Mouse (Mus musculus): ENCODE results near the gene Wt1. TPM values are rescaled to one million over a fixed set of nuclear protein-coding genes. Genes with fewer than 3 reads are reported as not detected.

The Wt1 gene
- polyA plus RNA-seq, 1 experiment from 2014 or later = 164 TPM

DNA sequence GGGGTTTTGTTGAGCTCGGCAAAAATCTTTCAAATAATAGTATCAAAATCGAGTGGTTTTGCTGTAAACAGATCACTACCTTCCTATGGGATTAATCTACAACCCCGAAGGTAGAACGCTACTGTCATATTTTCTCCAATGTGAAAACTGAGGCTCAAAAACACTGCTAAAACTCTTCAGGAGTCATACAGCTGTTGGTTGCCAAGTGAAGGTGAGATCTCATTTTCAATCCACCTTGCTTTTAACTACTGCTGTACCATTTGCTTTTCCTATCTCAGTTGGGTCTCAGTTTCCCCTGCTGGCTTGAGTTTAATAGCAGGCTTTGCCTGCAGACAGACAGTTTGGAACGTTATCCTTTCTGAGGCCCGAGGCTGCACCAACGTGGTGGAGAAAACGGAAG is 2.9 kb upstream of the Wt1 start:
- peak overlapping the region; percentile 57; the same call in 1 of the 2 replicates for H3K27ac ChIP-seq (ENCODE audit: low read depth, low read length)
- H3K4me1 ChIP-seq (ENCODE audit: control insufficient read depth, insufficient read depth, low read length) = peaks cover 13% of the 10 kb centered on the region
- H3K4me2 ChIP-seq (replicated peaks; ENCODE audit: low read depth, low read length) = peak overlapping the region; percentile 59
- WGBS = 9% methylated on average over 8 of the region's 8 CpGs
- peaks cover 17% of the 10 kb centered on the region; the same call in 1 of the 2 replicates for H3K27me3 ChIP-seq (ENCODE audit: control insufficient read depth, insufficient read depth, low read length)
- H3K36me3 ChIP-seq (ENCODE audit: control insufficient read depth, insufficient read depth, low read length) = no peaks in the 10 kb centered on the region
- peak overlapping the region; percentile 97; the same call in 1 of the 2 replicates for H3K9ac ChIP-seq (ENCODE audit: low read depth, low read length)
- no peak for ATAC-seq (ENCODE audit: low FRiP score, low TSS enrichment)
- H3K9me3 ChIP-seq (ENCODE audit: control insufficient read depth, low read length) = no peaks in the 10 kb centered on the region
- H3K4me3 ChIP-seq (ENCODE audit: low read length) = peak overlapping the region; percentile 80

DNA sequence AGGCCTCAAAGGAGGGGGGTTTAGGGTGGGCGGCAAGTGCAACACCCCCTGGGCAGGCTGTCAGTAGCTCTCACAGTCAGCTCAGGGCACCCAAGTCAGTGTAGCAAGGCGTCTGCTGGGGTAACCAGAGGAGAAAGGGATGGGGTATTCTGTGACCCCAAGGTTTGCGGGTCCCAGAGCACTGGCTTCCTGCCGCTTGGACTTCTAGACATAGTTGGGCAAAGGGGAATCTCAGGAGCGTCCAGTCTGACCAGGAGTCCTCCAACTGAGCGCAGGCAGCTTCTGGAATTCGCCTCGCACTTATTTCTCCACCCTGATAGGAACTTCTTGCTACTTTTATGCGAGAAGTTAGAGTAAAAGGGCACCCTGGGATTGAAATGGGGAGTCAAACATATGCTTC is 2.4 kb upstream of the Wt1 start:
- H3K9me3 ChIP-seq (ENCODE audit: control insufficient read depth, low read length) = no peaks in the 10 kb centered on the region
- peak overlapping the region; percentile 80 for H3K4me3 ChIP-seq (ENCODE audit: low read length)
- peak overlapping the region; percentile 97; the same call in 1 of the 2 replicates for H3K9ac ChIP-seq (ENCODE audit: low read depth, low read length)
- ATAC-seq (ENCODE audit: low FRiP score, low TSS enrichment) = no peak
- H3K27ac ChIP-seq (ENCODE audit: low read depth, low read length) = peak overlapping the region; percentile 57; the same call in 1 of the 2 replicates
- H3K4me1 ChIP-seq (ENCODE audit: control insufficient read depth, insufficient read depth, low read length) = peaks cover 11% of the 10 kb centered on the region
- no peaks in the 10 kb centered on the region for H3K36me3 ChIP-seq (ENCODE audit: control insufficient read depth, insufficient read depth, low read length)
- peak overlapping the region; percentile 59 for H3K4me2 ChIP-seq (replicated peaks; ENCODE audit: low read depth, low read length)
- WGBS = 5% methylated on average over 9 of the region's 9 CpGs
- H3K27me3 ChIP-seq (ENCODE audit: control insufficient read depth, insufficient read depth, low read length) = peaks cover 19% of the 10 kb centered on the region; the same call in 1 of the 2 replicates

DNA sequence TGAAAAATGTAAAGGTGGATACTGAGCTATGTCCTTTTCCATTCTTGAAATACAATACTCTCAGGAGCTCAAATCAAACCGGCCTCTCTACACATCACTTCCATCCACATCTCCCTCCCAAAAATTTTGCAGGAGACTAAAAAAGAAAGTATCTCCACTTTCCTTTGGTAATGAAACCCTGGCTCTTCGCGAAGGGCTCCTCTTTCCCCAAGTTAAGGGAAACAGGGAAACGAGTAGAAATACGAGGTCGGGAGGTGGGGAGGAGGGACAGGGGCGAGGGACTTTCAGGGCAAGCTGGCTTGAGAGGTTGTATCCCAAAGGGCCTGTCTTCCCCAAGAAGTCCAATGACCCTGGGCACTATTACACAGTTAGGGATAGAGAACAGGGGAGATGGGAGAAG is 1.9 kb upstream of the Wt1 start:
- WGBS = 2% methylated on average over 7 of the region's 7 CpGs
- H3K4me2 ChIP-seq (replicated peaks; ENCODE audit: low read depth, low read length) = peak overlapping the region; percentile 59
- no peaks in the 10 kb centered on the region for H3K9me3 ChIP-seq (ENCODE audit: control insufficient read depth, low read length)
- no peak for ATAC-seq (ENCODE audit: low FRiP score, low TSS enrichment)
- H3K27me3 ChIP-seq (ENCODE audit: control insufficient read depth, insufficient read depth, low read length) = peaks cover 21% of the 10 kb centered on the region; the same call in 1 of the 2 replicates
- peaks cover 8% of the 10 kb centered on the region for H3K4me1 ChIP-seq (ENCODE audit: control insufficient read depth, insufficient read depth, low read length)
- H3K4me3 ChIP-seq (ENCODE audit: low read length) = peak overlapping the region; percentile 80
- H3K9ac ChIP-seq (ENCODE audit: low read depth, low read length) = peak overlapping the region; percentile 97
- H3K27ac ChIP-seq (ENCODE audit: low read depth, low read length) = peak overlapping the region; percentile 57; the same call in 1 of the 2 replicates
- H3K36me3 ChIP-seq (ENCODE audit: control insufficient read depth, insufficient read depth, low read length) = no peaks in the 10 kb centered on the region

DNA sequence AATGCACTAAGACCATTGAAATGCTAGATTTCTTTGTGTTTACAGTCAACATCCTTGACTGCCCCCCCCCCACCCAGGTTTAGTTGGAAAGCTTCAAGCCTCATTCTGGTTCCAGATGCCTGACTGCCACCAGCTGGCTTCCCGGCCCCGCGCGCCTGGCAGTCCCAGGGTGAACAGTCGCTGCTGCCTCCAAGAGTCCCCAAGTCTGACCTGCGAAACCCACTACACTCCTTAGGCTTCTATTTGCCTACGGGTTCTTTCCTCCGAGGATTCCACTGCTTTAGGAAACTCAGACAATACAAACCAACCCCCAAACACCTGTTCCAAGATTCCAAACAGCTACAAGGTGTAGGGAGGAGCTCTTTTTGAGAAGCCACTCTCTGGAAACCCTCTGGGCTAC is 1.1 kb upstream of the Wt1 start:
- H3K27ac ChIP-seq (ENCODE audit: low read depth, low read length) = peak overlapping the region; percentile 95

DNA sequence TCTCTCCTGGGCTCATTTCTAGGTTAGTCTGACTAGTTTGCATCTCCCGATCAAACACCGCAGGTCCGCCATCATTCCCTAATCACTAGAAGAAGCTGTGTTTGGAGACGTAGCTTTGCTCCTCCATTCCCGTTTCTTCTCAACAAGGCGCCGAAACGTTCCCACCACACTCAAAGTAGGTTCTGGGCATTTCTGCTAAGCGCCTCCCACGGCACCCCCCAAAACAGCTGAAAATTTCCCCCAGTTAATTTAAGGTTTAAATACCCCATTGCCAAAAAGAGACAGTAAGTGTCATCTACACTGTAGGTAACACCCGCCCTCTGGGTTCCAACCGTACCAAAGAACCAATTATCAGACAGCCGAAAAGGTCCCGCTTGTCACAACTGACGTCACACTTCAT is 688 bp upstream of the Wt1 start:
- Histone ChIP-seq H3K9ac (ENCODE audit: low read depth, low read length) (peak overlapping the region; percentile 97), H3K27me3 (ENCODE audit: control insufficient read depth, insufficient read depth, low read length) (peaks cover 21% of the 10 kb centered on the region; the same call in 1 of the 2 replicates), H3K36me3 (ENCODE audit: control insufficient read depth, insufficient read depth, low read length) (no peaks in the 10 kb centered on the region), H3K9me3 (ENCODE audit: control insufficient read depth, low read length) (no peaks in the 10 kb centered on the region), H3K4me3 (ENCODE audit: low read length) (peak overlapping the region; percentile 80), H3K4me1 (ENCODE audit: control insufficient read depth, insufficient read depth, low read length) (peaks cover 11% of the 10 kb centered on the region; the same call in 1 of the 2 replicates), H3K27ac (ENCODE audit: low read depth, low read length) (peak overlapping the region; percentile 95), H3K4me2 (replicated peaks; ENCODE audit: low read depth, low read length) (peak overlapping the region; percentile 59)
- 2% methylated on average over 15 of the region's 15 CpGs for WGBS
- ATAC-seq (ENCODE audit: low FRiP score, low TSS enrichment) = no peak

More for the DNA sequence above, 1.1 kb upstream of the Wt1 start:
- peaks cover 21% of the 10 kb centered on the region; the same call in 1 of the 2 replicates for H3K27me3 ChIP-seq (ENCODE audit: control insufficient read depth, insufficient read depth, low read length)
- H3K9me3 ChIP-seq (ENCODE audit: control insufficient read depth, low read length) = no peaks in the 10 kb centered on the region
- 1% methylated on average over 8 of the region's 8 CpGs for WGBS
- no peak for ATAC-seq (ENCODE audit: low FRiP score, low TSS enrichment)
- peak overlapping the region; percentile 97 for H3K9ac ChIP-seq (ENCODE audit: low read depth, low read length)
- peak overlapping the region; percentile 80 for H3K4me3 ChIP-seq (ENCODE audit: low read length)
- H3K4me2 ChIP-seq (replicated peaks; ENCODE audit: low read depth, low read length) = peak overlapping the region; percentile 59
- H3K36me3 ChIP-seq (ENCODE audit: control insufficient read depth, insufficient read depth, low read length) = no peaks in the 10 kb centered on the region
- peaks cover 8% of the 10 kb centered on the region for H3K4me1 ChIP-seq (ENCODE audit: control insufficient read depth, insufficient read depth, low read length)

DNA sequence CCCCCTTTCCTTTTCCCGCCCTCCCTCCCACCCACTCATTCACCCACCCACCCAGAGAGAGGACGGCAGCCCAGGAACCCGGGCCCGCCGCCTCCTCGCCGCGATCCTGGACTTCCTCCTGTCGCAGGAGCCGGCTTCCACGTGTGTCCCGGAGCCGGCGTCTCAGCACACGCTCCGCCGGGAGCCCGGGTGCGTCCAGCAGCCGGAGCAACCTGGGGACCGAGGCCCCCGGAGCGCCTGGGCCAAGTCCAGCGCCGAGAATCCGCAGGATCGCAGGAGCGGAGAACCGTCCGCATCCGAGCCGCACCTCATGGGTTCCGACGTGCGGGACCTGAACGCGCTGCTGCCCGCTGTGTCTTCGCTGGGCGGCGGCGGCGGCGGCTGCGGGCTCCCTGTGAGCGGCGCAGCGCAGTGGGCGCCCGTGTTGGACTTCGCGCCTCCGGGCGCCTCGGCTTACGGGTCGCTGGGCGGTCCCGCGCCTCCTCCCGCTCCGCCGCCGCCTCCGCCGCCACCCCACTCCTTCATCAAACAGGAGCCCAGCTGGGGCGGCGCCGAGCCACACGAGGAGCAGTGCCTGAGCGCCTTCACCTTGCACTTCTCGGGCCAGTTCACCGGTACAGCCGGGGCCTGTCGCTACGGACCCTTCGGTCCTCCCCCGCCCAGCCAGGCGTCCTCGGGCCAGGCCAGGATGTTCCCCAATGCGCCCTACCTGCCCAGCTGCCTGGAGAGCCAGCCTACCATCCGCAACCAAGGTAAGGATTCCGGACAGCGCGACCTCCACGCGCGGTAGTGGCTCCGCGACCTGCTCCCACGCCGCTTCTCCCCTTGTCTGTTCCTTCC is 582 bp downstream of the Wt1 start:
- WGBS = 0% methylated on average over 73 of the region's 92 CpGs
- Histone ChIP-seq H3K9me3 (ENCODE audit: control insufficient read depth, low read length) (no peaks in the 10 kb centered on the region), H3K36me3 (ENCODE audit: control insufficient read depth, insufficient read depth, low read length) (no peaks in the 10 kb centered on the region), H3K9ac (ENCODE audit: low read depth, low read length) (peak overlapping the region; percentile 97), H3K27me3 (ENCODE audit: control insufficient read depth, insufficient read depth, low read length) (peaks cover 21% of the 10 kb centered on the region; the same call in 1 of the 2 replicates), H3K4me3 (ENCODE audit: low read length) (peak overlapping the region; percentile 80), H3K4me2 (replicated peaks; ENCODE audit: low read depth, low read length) (peak overlapping the region; percentile 59), H3K4me1 (ENCODE audit: control insufficient read depth, insufficient read depth, low read length) (peaks cover 19% of the 10 kb centered on the region; the same call in 1 of the 2 replicates), H3K27ac (ENCODE audit: low read depth, low read length) (peak overlapping the region; percentile 95)
- ATAC-seq (ENCODE audit: low FRiP score, low TSS enrichment) = no peak

DNA sequence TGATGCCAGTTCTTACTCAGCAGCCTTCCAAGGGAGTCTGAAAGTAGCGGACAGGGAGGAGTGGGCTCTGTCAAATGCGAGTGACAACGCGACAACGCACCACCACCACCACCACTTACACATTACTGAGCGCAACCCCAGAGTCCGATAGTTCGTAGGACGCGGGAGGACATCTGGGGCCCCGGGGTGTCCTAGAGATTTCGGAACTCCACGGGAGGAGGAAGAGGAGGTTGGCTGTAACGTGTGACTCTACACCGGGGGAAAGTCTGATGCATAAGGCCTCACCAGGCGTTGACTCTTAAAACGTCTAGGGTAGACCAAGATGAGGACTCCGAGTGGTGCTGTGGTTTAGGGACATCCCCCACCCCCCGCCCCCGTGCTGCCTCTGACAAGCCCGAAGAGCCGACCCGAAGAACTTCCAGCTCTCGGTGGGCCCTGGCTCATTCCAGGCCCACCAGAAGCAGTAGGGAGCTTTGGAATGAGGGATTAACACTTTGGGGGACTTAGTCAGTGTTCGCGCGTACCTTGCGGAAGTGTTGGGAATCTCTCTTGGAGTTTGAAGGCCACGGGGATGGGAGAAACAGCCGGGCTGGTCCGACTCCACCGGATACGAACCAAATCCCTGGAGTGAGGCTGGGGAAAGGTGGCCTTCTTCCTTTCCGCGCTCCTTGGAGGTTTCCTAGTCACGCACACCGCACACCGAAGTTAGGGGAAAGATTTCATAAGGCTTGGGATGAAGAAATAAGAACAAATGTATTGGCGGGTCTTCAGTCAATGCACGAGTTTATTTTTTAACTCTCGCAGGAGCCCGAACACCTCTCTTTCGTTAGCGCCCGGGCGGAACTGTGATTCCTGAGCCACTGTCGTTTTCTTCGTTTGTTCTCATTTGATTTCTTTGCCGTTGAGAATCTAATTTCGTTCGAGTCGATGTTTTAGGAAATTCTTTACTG is 1.5 kb downstream of the Wt1 start:
- 1% methylated on average over 52 of the region's 52 CpGs for WGBS
- peaks cover 22% of the 10 kb centered on the region; the same call in 1 of the 2 replicates for H3K4me1 ChIP-seq (ENCODE audit: control insufficient read depth, insufficient read depth, low read length)
- no peaks in the 10 kb centered on the region for H3K36me3 ChIP-seq (ENCODE audit: control insufficient read depth, insufficient read depth, low read length)
- H3K27ac ChIP-seq (ENCODE audit: low read depth, low read length) = peak overlapping the region; percentile 95
- H3K27me3 ChIP-seq (ENCODE audit: control insufficient read depth, insufficient read depth, low read length) = peaks cover 21% of the 10 kb centered on the region; the same call in 1 of the 2 replicates
- peak overlapping the region; percentile 97 for H3K9ac ChIP-seq (ENCODE audit: low read depth, low read length)
- peak overlapping the region; percentile 80 for H3K4me3 ChIP-seq (ENCODE audit: low read length)
- no peaks in the 10 kb centered on the region for H3K9me3 ChIP-seq (ENCODE audit: control insufficient read depth, low read length)
- peak overlapping the region; percentile 59 for H3K4me2 ChIP-seq (replicated peaks; ENCODE audit: low read depth, low read length)
- no peak for ATAC-seq (ENCODE audit: low FRiP score, low TSS enrichment)

DNA sequence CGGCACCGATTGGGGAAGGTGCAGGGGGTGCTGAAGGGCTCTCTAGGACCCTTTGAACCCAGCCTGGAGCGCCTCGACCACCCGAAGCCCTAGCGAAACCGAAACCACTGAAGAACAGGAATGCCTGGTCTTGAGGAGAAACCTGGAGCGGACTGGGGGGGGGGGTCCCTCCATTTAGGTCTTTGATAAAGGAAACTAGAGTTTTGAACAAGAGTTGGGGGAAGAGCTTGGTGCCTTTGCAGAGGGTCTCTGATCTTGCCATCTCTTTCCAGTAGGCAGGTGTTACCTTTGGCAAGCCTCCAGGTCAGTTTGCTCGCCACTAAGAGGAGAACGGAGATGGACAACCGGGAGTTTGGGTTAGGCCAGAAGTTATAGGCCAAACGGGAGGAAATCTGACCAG is 2.2 kb downstream of the Wt1 start:
- Histone ChIP-seq H3K36me3 (ENCODE audit: control insufficient read depth, insufficient read depth, low read length) (peaks cover 5% of the 10 kb centered on the region; the same call in 1 of the 2 replicates), H3K4me2 (replicated peaks; ENCODE audit: low read depth, low read length) (peak overlapping the region; percentile 59), H3K4me1 (ENCODE audit: control insufficient read depth, insufficient read depth, low read length) (peaks cover 21% of the 10 kb centered on the region; the same call in 1 of the 2 replicates), H3K4me3 (ENCODE audit: low read length) (peak overlapping the region; percentile 80), H3K9me3 (ENCODE audit: control insufficient read depth, low read length) (no peaks in the 10 kb centered on the region), H3K27ac (ENCODE audit: low read depth, low read length) (peak overlapping the region; percentile 95; the same call in 1 of the 2 replicates), H3K9ac (ENCODE audit: low read depth, low read length) (peak overlapping the region; percentile 97), H3K27me3 (ENCODE audit: control insufficient read depth, insufficient read depth, low read length) (peaks cover 21% of the 10 kb centered on the region; the same call in 1 of the 2 replicates)
- 2% methylated on average over 12 of the region's 12 CpGs for whole genome bisulfite sequencing
- ATAC-seq (ENCODE audit: low FRiP score, low TSS enrichment) = no peak

Data from kidney, embryonic 14.5 days (tissue).